Mouse (Mus musculus): ENCODE data around the gene Misp.

Gene Misp

DNA sequence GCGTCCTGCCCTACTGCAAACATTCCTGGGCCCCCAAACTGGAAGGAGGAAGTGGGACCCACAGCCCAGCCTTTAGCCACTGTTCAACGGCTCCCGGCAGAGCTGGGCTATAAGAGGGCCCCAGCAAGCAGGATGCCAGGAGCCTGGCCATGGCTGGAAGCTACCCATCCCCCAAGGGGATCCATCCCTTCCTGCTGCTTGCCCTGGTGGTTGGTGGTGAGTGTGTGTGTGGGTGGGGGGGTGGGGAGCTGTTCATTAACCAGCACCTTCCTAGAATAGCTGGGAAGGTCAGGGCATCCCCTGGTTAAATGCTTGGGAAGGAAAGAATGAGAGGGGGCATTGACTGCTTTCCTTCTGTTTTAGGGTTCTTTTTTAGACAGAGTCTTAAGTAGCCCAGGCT lies 58.7 kb downstream of the Misp start:
- DNase-seq: no peak
